Mouse (Mus musculus) limb, embryonic 12.5 days (tissue): ENCODE measurements around the gene Csrnp2. TPM values are rescaled to one million over a fixed set of nuclear protein-coding genes. Genes with fewer than 3 reads are reported as not detected.

Source experiments
- ATAC-seq: fragments of 200-750 bp; cut with Nextera tagmentation; 2 replicates; pipeline ENCODE4 v1.8.0; 2017; ENCODE audit warnings: low read depth, moderate TSS enrichment; ENCODE audit not compliant: insufficient number of reproducible peaks, insufficient read depth, low FRiP score, low TSS enrichment
- H3K27ac ChIP-seq: fragments of 300-500 bp; sonication (generic); 2 replicates; pipeline ENCODE4 v1.5.1; 2016; ENCODE audit warnings: mild to moderate bottlenecking, moderate library complexity
- H3K27me3 ChIP-seq: fragments of 300-500 bp; sonication (generic); 2 replicates; pipeline ENCODE4 v1.6.1; 2016; ENCODE audit warnings: mild to moderate bottlenecking, moderate library complexity
- H3K36me3 ChIP-seq: fragments of 300-500 bp; sonication (generic); 2 replicates; pipeline ENCODE4 v1.6.1; 2016; ENCODE audit warnings: mild to moderate bottlenecking, moderate library complexity
- H3K4me1 ChIP-seq: fragments of 300-500 bp; sonication (generic); replicated peaks from 2 replicates; pipeline ENCODE4 v1.6.1; 2016
- H3K4me2 ChIP-seq: fragments of 300-500 bp; sonication (generic); 2 replicates; pipeline ENCODE4 v1.6.1; 2016; ENCODE audit warnings: mild to moderate bottlenecking, moderate library complexity
- H3K4me3 ChIP-seq: fragments of 300-500 bp; sonication (generic); replicated peaks from 2 replicates; pipeline ENCODE4 v1.5.1; 2016; ENCODE audit warnings: mild to moderate bottlenecking
- H3K9ac ChIP-seq: fragments of 300-500 bp; sonication (generic); replicated peaks from 2 replicates; pipeline ENCODE4 v1.6.1; 2016; ENCODE audit warnings: mild to moderate bottlenecking, moderate library complexity
- H3K9me3 ChIP-seq: fragments of 300-500 bp; sonication (generic); 2 replicates; pipeline ENCODE4 v1.6.1; 2016; ENCODE audit warnings: mild to moderate bottlenecking, moderate library complexity
- WGBS: fragments of 180-500 bp; shearing (Covaris S2); methylation state at CpG from one replicate; pipeline ENCODE4 v1.1.7; 2016; 5-methylcytosine and 5-hydroxymethylcytosine counted together
- polyA plus RNA-seq: library from polyadenylated mRNA; unstranded; fragments of >200 nt; fragmentation: Nextera tagmentation; extraction: Ambion mirVana; gene quantifications from 2 replicates; pipeline ENCODE4 v1.2.1, GENCODE M21; 2016

The Csrnp2 gene
- polyA plus RNA-seq, 1 experiment from 2014 or later, result 34.1 TPM

- H3K27ac ChIP-seq, result no peak overlapping the region
- H3K4me1 ChIP-seq, result peaks cover 3% of the 10 kb centered on the region; the same call in 1 of the 2 replicates
- 90% methylated on average over 10 of the region's 10 CpGs for WGBS
- ATAC-seq, result no peak
- H3K4me3 ChIP-seq, result no peak overlapping the region
- H3K4me2 ChIP-seq, result no peak overlapping the region
- H3K9ac ChIP-seq, result no peak overlapping the region
- H3K27me3 ChIP-seq, result no peaks in the 10 kb centered on the region
- peaks cover 97% of the 10 kb centered on the region for H3K36me3 ChIP-seq
- no peaks in the 10 kb centered on the region for H3K9me3 ChIP-seq
Measured at GRCm38 (mm10) chr15:100478351-100478750, 16.9 kb downstream of the Csrnp2 start.

GRCm38 (mm10) chr15:100473926-100474503 is 21.3 kb downstream of the Csrnp2 start:
- Histone ChIP-seq H3K4me2 (no peak overlapping the region), H3K9me3 (0 out of 2 replicates have a peak, but pooled peaks cover 3% of the 10 kb centered on the region), H3K36me3 (peaks cover 80% of the 10 kb centered on the region), H3K27me3 (no peaks in the 10 kb centered on the region), H3K27ac (no peak overlapping the region), H3K9ac (no peak overlapping the region), H3K4me3 (no peak overlapping the region), H3K4me1 (peaks cover 14% of the 10 kb centered on the region)
- WGBS, result 85% methylated on average over 7 of the region's 7 CpGs
- no peak for ATAC-seq

- no peak for ATAC-seq
- Histone ChIP-seq H3K9ac (peak overlapping the region; percentile 80), H3K4me2 (peak overlapping the region; percentile 90), H3K36me3 (peaks cover 41% of the 10 kb centered on the region), H3K27ac (no peak overlapping the region), H3K4me3 (peak overlapping the region; percentile 76), H3K9me3 (0 out of 2 replicates have a peak, but pooled peaks cover 3% of the 10 kb centered on the region), H3K4me1 (peaks cover 18% of the 10 kb centered on the region), H3K27me3 (no peaks in the 10 kb centered on the region)
- WGBS, result 73% methylated on average over 10 of the region's 10 CpGs
Measured at GRCm38 (mm10) chr15:100470037-100470436, 25.3 kb downstream of the Csrnp2 start.

- WGBS, result 1% methylated on average over 19 of the region's 19 CpGs
- Histone ChIP-seq H3K27ac (peak overlapping the region; percentile 29; the same call in 1 of the 2 replicates), H3K4me1 (peaks cover 18% of the 10 kb centered on the region), H3K36me3 (peaks cover 32% of the 10 kb centered on the region), H3K4me3 (peak overlapping the region; percentile 76), H3K27me3 (no peaks in the 10 kb centered on the region), H3K9me3 (0 out of 2 replicates have a peak, but pooled peaks cover 3% of the 10 kb centered on the region), H3K9ac (peak overlapping the region; percentile 80), H3K4me2 (peak overlapping the region; percentile 90)
- no peak; the same call in 1 of the 2 replicates for ATAC-seq
Measured at GRCm38 (mm10) chr15:100469189-100469545, 26.1 kb downstream of the Csrnp2 start.

- peak within 1 kb of the TSS; percentile 80 for H3K9ac ChIP-seq
- peak within 1 kb of the TSS; percentile 90 for H3K4me2 ChIP-seq
- H3K4me3 ChIP-seq, result peak within 1 kb of the TSS; percentile 76
- H3K4me1 ChIP-seq, result peaks cover 18% of the 10 kb centered on the region
- H3K27me3 ChIP-seq, result no peaks in the 10 kb centered on the region
- peak; percentile 86 for ATAC-seq
- peak within 1 kb of the TSS; percentile 64; the same call in 1 of the 2 replicates for H3K27ac ChIP-seq
- peaks cover 27% of the 10 kb centered on the region for H3K36me3 ChIP-seq
- 3% methylated on average over 84 of the region's 84 CpGs for WGBS
- 0 out of 2 replicates have a peak, but pooled peaks cover 3% of the 10 kb centered on the region for H3K9me3 ChIP-seq
Measured at GRCm38 (mm10) chr15:100468295-100469188, 26.7 kb downstream of the Csrnp2 start, which contains the start of gene Letmd1. TSS of gene Letmd1 (plus strand) at chr15:100469023.

GRCm38 (mm10) chr15:100467738-100468137 is 27.6 kb downstream of the Csrnp2 start:
- H3K4me1 ChIP-seq, result peaks cover 18% of the 10 kb centered on the region
- no peak overlapping the region for H3K27ac ChIP-seq
- H3K9me3 ChIP-seq, result 0 out of 2 replicates have a peak, but pooled peaks cover 3% of the 10 kb centered on the region
- no peak overlapping the region for H3K9ac ChIP-seq
- no peaks in the 10 kb centered on the region for H3K27me3 ChIP-seq
- 54% methylated on average over 6 of the region's 8 CpGs for WGBS
- no peak for ATAC-seq
- H3K36me3 ChIP-seq, result peaks cover 21% of the 10 kb centered on the region
- H3K4me3 ChIP-seq, result peak overlapping the region; percentile 76
- peak overlapping the region; percentile 90 for H3K4me2 ChIP-seq

GRCm38 (mm10) chr15:100465432-100465831 is 29.9 kb downstream of the Csrnp2 start:
- 0 out of 2 replicates have a peak, but pooled peaks cover under 1% of the 10 kb centered on the region for H3K27me3 ChIP-seq
- H3K9me3 ChIP-seq, result no peaks in the 10 kb centered on the region
- 62% methylated on average over 2 of the region's 2 CpGs for WGBS
- H3K36me3 ChIP-seq, result no peaks in the 10 kb centered on the region
- H3K4me1 ChIP-seq, result peaks cover 24% of the 10 kb centered on the region
- H3K27ac ChIP-seq, result no peak overlapping the region
- ATAC-seq, result no peak
- no peak overlapping the region for H3K4me3 ChIP-seq
- H3K9ac ChIP-seq, result no peak overlapping the region
- H3K4me2 ChIP-seq, result no peak overlapping the region

- Histone ChIP-seq H3K27me3 (peaks cover 3% of the 10 kb centered on the region; the same call in 1 of the 2 replicates), H3K27ac (no peak overlapping the region), H3K36me3 (no peaks in the 10 kb centered on the region), H3K4me2 (no peak overlapping the region), H3K4me3 (no peak overlapping the region), H3K4me1 (peaks cover 13% of the 10 kb centered on the region), H3K9me3 (no peaks in the 10 kb centered on the region), H3K9ac (no peak overlapping the region)
- WGBS, result 27% methylated on average over 6 of the region's 6 CpGs
- no peak for ATAC-seq
Measured at GRCm38 (mm10) chr15:100463712-100464111, 31.6 kb downstream of the Csrnp2 start.

GRCm38 (mm10) chr15:100462086-100462485 is 33.2 kb downstream of the Csrnp2 start:
- no peak overlapping the region for H3K9ac ChIP-seq
- H3K4me1 ChIP-seq, result 0 out of 2 replicates have a peak, but pooled peaks cover 6% of the 10 kb centered on the region
- no peaks in the 10 kb centered on the region for H3K9me3 ChIP-seq
- no peak overlapping the region for H3K4me2 ChIP-seq
- no peak for ATAC-seq
- peaks cover 11% of the 10 kb centered on the region; the same call in 1 of the 2 replicates for H3K27me3 ChIP-seq
- WGBS, result 68% methylated on average over 5 of the region's 5 CpGs
- no peaks in the 10 kb centered on the region for H3K36me3 ChIP-seq
- no peak overlapping the region for H3K4me3 ChIP-seq
- no peak overlapping the region for H3K27ac ChIP-seq

- Histone ChIP-seq H3K9ac (no peak overlapping the region), H3K27ac (no peak overlapping the region), H3K27me3 (peaks cover 11% of the 10 kb centered on the region; the same call in 1 of the 2 replicates), H3K4me2 (no peak overlapping the region), H3K4me3 (no peak overlapping the region), H3K36me3 (no peaks in the 10 kb centered on the region), H3K9me3 (no peaks in the 10 kb centered on the region), H3K4me1 (0 out of 2 replicates have a peak, but pooled peaks cover 6% of the 10 kb centered on the region)
- 74% methylated on average over 9 of the region's 9 CpGs for WGBS
- ATAC-seq, result no peak
Measured at GRCm38 (mm10) chr15:100461646-100462045, 33.6 kb downstream of the Csrnp2 start.

- H3K27ac ChIP-seq, result no peak overlapping the region
- peaks cover 11% of the 10 kb centered on the region; the same call in 1 of the 2 replicates for H3K27me3 ChIP-seq
- no peaks in the 10 kb centered on the region for H3K36me3 ChIP-seq
- no peak overlapping the region for H3K9ac ChIP-seq
- no peaks in the 10 kb centered on the region for H3K9me3 ChIP-seq
- 0 out of 2 replicates have a peak, but pooled peaks cover 6% of the 10 kb centered on the region for H3K4me1 ChIP-seq
- peak overlapping the region; percentile 43 for H3K4me2 ChIP-seq
- 10% methylated on average over 12 of the region's 12 CpGs for WGBS
- 0 out of 2 replicates have a peak overlapping the region, but pooled peaks have one; percentile 1 for H3K4me3 ChIP-seq
- no peak for ATAC-seq
Measured at GRCm38 (mm10) chr15:100460942-100461341, 34.3 kb downstream of the Csrnp2 start.
